Mouse (Mus musculus) ES-E14 (cell line): ENCODE results near the gene Eci1. TPM values are rescaled to one million over a fixed set of nuclear protein-coding genes. Genes with fewer than 3 reads are reported as not detected.

Experiments
- DNase-seq: peaks from one replicate; pipeline ENCODE4 v3.0.0-alpha.2; 2013; ENCODE audit warnings: low read depth, low spot score
- H3K27ac ChIP-seq: 2 replicates; pipeline ENCODE4 v1.5.1; 2012; ENCODE audit warnings: low read depth, mild to moderate bottlenecking, low read length, moderate library complexity, mixed read lengths; ENCODE audit not compliant: poor library complexity, insufficient read depth, severe bottlenecking
- H3K36me3 ChIP-seq: 2 replicates; pipeline ENCODE4 v1.6.1; 2012; ENCODE audit warnings: mild to moderate bottlenecking, low read length, moderate library complexity, mixed read lengths; ENCODE audit not compliant: control insufficient read depth, poor library complexity, insufficient read depth, severe bottlenecking
- H3K4me1 ChIP-seq, 2 experiments: fragments of 150-350 bp in 1 of 2; sonication (generic) in 1 of 2; 2 replicates each; pipeline ENCODE4 v1.6.1; 2012; ENCODE audit warnings: low read length in 2 of 2, mild to moderate bottlenecking in 1 of 2, mixed read lengths in 1 of 2; ENCODE audit not compliant: control insufficient read depth in 2 of 2, insufficient read depth in 2 of 2, poor library complexity in 1 of 2
- H3K4me3 ChIP-seq, 2 experiments: fragments of 150-350 bp in 1 of 2; sonication (generic) in 1 of 2; 2 replicates each; pipeline ENCODE4 v1.5.1; 2012; ENCODE audit warnings: low read length in 2 of 2, low read depth in 1 of 2, mild to moderate bottlenecking in 1 of 2, mixed read lengths in 1 of 2; ENCODE audit not compliant: insufficient read depth in 1 of 2, poor library complexity in 1 of 2, severe bottlenecking in 1 of 2
- H3K9ac ChIP-seq: 2 replicates; pipeline ENCODE4 v1.6.1; 2012; ENCODE audit warnings: low read depth, mild to moderate bottlenecking, low read length, mixed read lengths; ENCODE audit not compliant: poor library complexity, insufficient read depth, severe bottlenecking
- H3K9me3 ChIP-seq: fragments of 150-350 bp; sonication (generic); 2 replicates; pipeline ENCODE4 v1.6.1; 2012; ENCODE audit warnings: low read depth, mild to moderate bottlenecking, low read length; ENCODE audit not compliant: control insufficient read depth, insufficient read depth
- CHD2 ChIP-seq: IDR thresholded peaks from 2 replicates; pipeline ENCODE4 v1.6.1; 2014; ENCODE audit warnings: mild to moderate bottlenecking, low read depth, low read length, inconsistent platforms
- HCFC1 ChIP-seq: IDR thresholded peaks from 2 replicates; pipeline ENCODE4 v1.6.1; 2012; ENCODE audit warnings: low read length, inconsistent platforms, borderline replicate concordance; ENCODE audit not compliant: insufficient read depth
- MAFK ChIP-seq: IDR thresholded peaks from 2 replicates; pipeline ENCODE4 v1.6.1; 2014; ENCODE audit warnings: mild to moderate bottlenecking, low read depth, low read length, inconsistent platforms; ENCODE audit not compliant: insufficient read depth
- ZC3H11A ChIP-seq: IDR thresholded peaks from 2 replicates; pipeline ENCODE4 v1.6.1; 2012; ENCODE audit warnings: low read depth, mild to moderate bottlenecking, inconsistent platforms, low read length, borderline replicate concordance
- ZNF384 ChIP-seq: IDR thresholded peaks from 2 replicates; pipeline ENCODE4 v1.6.1; 2012; ENCODE audit warnings: low read depth, low read length, inconsistent platforms
- in situ Hi-C, 2 experiments: fragments of 600-800 bp; cut with MboI; formaldehyde crosslinking; loops; one replicate each; pipeline ENCODE4 v1.15.1; 2025; ENCODE audit warnings: low sequenced_read_pairs in 2 of 2, inconsistent platforms in 1 of 2; ENCODE audit not compliant: unreplicated experiment in 2 of 2
- total RNA-seq: library from RNA; depleted of rRNA; stranded (reverse); fragments of 300-350 nt; gene quantifications from 2 replicates; pipeline ENCODE4 v1.2.3, GENCODE M21; 2012

Eci1 gene
- total RNA-seq, 1 experiment: 42.9 TPM

DNA sequence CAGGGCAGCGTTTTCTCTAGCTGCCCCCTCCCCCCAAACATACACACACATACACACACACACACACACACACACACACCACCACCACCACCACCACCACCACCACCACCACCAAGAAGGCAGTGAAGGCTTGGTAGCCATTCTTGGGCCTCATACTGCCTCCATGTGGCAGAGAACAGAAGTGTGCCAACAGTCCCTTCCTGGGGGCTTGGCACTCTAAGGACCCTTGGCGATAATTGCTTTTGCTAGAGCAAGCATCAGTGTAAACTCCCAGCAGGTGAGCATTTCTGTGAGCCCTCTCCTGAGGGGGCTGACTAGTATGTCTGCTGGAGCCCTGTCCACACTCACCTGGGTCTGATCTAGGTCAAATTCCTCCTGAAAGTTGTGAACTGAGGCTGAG is 14.7 kb downstream of the Eci1 start:
- DNase-seq: no peak
- H3K36me3 ChIP-seq: peaks cover 37% of the 10 kb centered on the region
- in situ Hi-C loops: no loop called here
- H3K4me3 ChIP-seq: no peak overlapping the region
- no peaks in the 10 kb centered on the region for H3K9me3 ChIP-seq
- no peak overlapping the region for H3K9ac ChIP-seq
- peaks cover 0 to 2% of the 10 kb centered on the region in 2 experiments; a peak in 1 of 4 replicates for H3K4me1 ChIP-seq
- no peak overlapping the region for H3K27ac ChIP-seq
- TF ChIP-seq CHD2: no peak
- TF ChIP-seq HCFC1: no peak
- TF ChIP-seq ZNF384: no peak
- no peak for TF ChIP-seq MAFK
- no peak for TF ChIP-seq ZC3H11A

DNA sequence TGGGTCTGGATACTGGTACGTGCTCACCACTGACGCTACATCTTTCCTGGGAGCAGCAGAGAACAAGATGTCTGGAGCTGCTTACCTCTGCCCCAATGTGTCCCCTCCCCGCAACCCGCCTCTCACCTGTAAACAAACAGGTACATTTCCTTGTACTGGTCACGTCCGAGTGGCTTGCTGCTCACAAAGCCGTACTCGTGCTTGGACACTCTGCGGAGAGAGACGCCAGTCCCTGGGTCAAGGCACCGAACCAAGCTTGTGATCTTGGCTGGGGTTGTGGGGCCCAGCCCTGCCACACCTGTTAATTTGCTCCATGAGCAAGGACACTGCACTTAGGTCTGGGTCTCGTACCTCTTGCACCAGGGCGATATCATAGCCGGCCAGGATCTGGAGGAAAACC is 15.7 kb downstream of the Eci1 start:
- peak overlapping the region in 1 of 2 experiments; percentile 21; a peak in 1 of 4 replicates for H3K4me3 ChIP-seq
- no peak overlapping the region for H3K27ac ChIP-seq
- in situ Hi-C loops: no loop called here
- H3K4me1 ChIP-seq: peaks cover 0 to 2% of the 10 kb centered on the region in 2 experiments; a peak in 1 of 4 replicates
- no peak overlapping the region for H3K9ac ChIP-seq
- no peaks in the 10 kb centered on the region for H3K9me3 ChIP-seq
- DNase-seq: no peak
- H3K36me3 ChIP-seq: peaks cover 45% of the 10 kb centered on the region
- TF ChIP-seq MAFK: no peak
- no peak for TF ChIP-seq ZC3H11A
- TF ChIP-seq CHD2: no peak
- TF ChIP-seq ZNF384: no peak
- no peak for TF ChIP-seq HCFC1

DNA sequence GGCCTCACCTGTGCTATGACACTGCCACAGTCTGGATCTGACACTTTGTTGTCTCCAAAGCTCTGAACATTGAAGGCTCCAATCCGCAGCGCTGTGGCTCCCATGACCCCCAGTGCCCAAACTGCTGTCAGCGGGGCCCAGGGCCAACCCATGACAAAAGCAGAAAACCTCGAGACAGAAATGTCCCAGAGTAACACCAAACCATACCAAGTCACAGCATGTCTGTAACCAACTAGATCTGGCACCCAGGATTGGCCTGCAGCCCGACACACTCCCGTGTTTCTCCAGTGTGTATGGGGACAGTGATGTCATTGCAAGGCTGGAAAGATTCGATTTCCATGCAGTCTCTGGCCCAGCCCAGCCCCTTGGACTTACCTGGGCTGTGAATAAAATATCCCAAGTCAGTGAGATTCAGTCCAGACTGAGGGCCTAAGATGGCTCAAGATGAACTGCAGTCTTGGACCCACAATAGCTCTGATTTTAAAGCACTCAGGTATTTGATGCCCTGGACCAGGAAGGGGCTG is 16.3 kb downstream of the Eci1 start, which contains the start of gene Dnase1l2:
Gene Dnase1l2, minus strand, starts transcription at position 474 of the 524 bp plus-strand sequence.
- Histone ChIP-seq H3K9ac (no peak within 1 kb of the TSS), H3K36me3 (peaks cover 46% of the 10 kb centered on the region), H3K4me1 (peaks cover 0 to 2% of the 10 kb centered on the region in 2 experiments; a peak in 1 of 4 replicates), H3K9me3 (no peaks in the 10 kb centered on the region), H3K27ac (no peak within 1 kb of the TSS), H3K4me3 (peak within 1 kb of the TSS in 1 of 2 experiments; percentile 21; a peak in 1 of 4 replicates)
- DNase-seq: no peak
- in situ Hi-C loops: no loop called here
- TF ChIP-seq MAFK (no peak), ZNF384 (no peak), ZC3H11A (no peak), HCFC1 (no peak), CHD2 (no peak)

DNA sequence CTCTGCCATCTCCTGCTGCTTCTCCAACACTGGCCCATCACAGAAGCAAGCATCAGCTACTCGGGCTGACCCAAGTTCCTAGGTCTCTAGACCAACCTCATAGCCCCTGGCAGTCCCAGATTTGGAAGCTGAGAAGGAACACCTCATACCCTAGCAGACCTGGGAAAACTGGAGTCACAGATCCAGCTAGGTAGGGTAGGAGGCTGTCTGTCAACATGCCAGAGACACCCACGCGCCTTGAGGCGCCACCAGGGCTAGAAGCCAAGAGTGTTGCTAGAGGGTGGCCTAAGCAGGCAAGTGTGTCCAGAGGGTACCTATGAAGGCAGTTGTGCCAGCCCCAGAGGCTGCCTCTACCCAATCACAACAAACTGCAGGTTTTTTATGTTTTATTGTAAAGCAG is 17.0 kb downstream of the Eci1 start:
- no peak for DNase-seq
- Histone ChIP-seq H3K9ac (no peak overlapping the region), H3K4me3 (no peak overlapping the region), H3K27ac (no peak overlapping the region), H3K36me3 (peaks cover 49% of the 10 kb centered on the region), H3K4me1 (peaks cover 0 to 2% of the 10 kb centered on the region in 2 experiments; a peak in 1 of 4 replicates), H3K9me3 (no peaks in the 10 kb centered on the region)
- no peak for TF ChIP-seq HCFC1
- TF ChIP-seq CHD2: no peak
- TF ChIP-seq ZC3H11A: no peak
- no peak for TF ChIP-seq ZNF384
- no peak for TF ChIP-seq MAFK
- in situ Hi-C loops: no loop called here

DNA sequence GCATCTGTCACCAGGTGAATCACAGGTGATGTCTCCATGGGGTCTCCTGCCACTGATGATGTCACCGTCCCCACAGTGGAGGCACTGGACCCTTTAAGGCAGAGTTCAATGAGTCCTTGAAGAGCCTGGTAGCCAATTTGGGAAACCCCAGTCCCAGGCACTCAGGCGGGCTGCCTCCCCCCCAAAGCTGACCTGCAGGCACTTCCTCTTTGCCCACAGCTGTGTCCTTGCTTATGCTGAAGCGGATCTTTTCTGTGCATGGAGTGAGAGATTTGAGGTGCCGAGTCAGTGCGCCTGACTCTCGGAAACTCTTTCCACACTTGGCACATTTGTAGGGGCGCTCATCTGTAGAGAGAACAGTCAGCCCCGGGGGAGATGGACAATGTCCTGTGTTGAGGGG is 20.1 kb downstream of the Eci1 start:
- H3K9ac ChIP-seq: no peak overlapping the region
- TF ChIP-seq CHD2: no peak
- TF ChIP-seq ZC3H11A: no peak
- TF ChIP-seq HCFC1: no peak
- TF ChIP-seq ZNF384: no peak
- no peak for TF ChIP-seq MAFK
- DNase-seq: no peak
- in situ Hi-C loops: no loop called here
- peaks cover 63% of the 10 kb centered on the region for H3K36me3 ChIP-seq
- no peak overlapping the region for H3K4me3 ChIP-seq
- H3K9me3 ChIP-seq: no peaks in the 10 kb centered on the region
- no peak overlapping the region for H3K27ac ChIP-seq
- peaks cover 0 to 2% of the 10 kb centered on the region in 2 experiments; a peak in 1 of 4 replicates for H3K4me1 ChIP-seq
